8 mouse cellular contexts compared by ENCODE assay signal in the genomic region with DNA sequence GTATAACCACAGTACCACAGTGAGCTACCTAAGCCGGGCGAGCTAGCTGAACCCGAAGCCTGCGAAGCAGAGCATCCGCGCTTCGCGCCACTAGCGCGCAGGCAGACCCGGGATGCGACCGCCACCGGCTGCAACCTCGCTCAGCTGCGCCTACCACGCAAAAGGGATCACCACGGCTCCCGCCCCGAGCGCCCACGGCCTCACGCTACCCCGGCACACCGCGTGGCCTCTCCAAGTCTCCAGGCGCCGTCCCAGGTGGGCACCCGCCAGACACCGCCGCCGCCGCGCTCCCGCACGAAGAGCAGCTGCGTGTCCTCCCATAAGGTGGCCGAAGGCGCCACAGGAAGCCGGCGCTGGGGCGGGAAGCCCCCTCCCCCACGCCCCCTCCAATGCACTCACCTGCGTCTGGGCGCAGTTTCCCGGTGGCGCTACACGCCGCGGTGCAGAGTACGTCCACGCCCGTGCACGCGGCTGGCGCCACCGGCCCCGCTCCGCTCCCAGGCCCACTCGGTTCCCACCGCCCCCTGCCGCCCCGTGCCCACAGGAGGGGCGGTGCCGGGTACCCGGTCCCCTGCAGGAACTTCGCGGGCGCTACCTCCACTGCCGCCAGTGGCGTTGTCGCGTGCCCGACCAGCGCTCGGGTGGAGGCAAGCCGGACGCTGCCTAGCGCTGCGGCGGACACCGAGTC. TPM values are rescaled to one million over a fixed set of nuclear protein-coding genes. Genes with fewer than 3 reads are reported as not detected.
DNase-seq lines count a peak whose midpoint lies in the region; ATAC-seq and TF ChIP-seq lines count a peak whose summit lies in the region.

No protein-coding gene starts in this region.

- no peak for TF ChIP-seq EP300 in ES-Bruce4 (IDR thresholded peaks at IDR 0.05; ENCODE audit: insufficient read depth, low read depth, low read length)
- TF ChIP-seq EP300 in stomach, postnatal 0 days (optimal IDR thresholded peaks at IDR 0.05) = no peak

- peak overlapping the region; percentile 59 for H3K4me2 ChIP-seq in hindbrain, embryonic 16.5 days (ENCODE audit: low read length)
- H3K4me2 ChIP-seq in liver, embryonic 15.5 days = peak overlapping the region; percentile 66
- peak overlapping the region; percentile 88 for H3K4me2 ChIP-seq in stomach, postnatal 0 days (replicated peaks; ENCODE audit: low read depth)

- H3K9me3 ChIP-seq in ES-Bruce4 (replicated peaks; ENCODE audit: control insufficient read depth, insufficient read depth, low read length, poor library complexity, severe bottlenecking) = no peaks in the 10 kb centered on the region
- no peaks in the 10 kb centered on the region for H3K9me3 ChIP-seq in hindbrain, embryonic 16.5 days (ENCODE audit: control insufficient read depth, low read length)
- H3K9me3 ChIP-seq in liver, embryonic 15.5 days (replicated peaks) = no peaks in the 10 kb centered on the region
- no peaks in the 10 kb centered on the region for H3K9me3 ChIP-seq in stomach, postnatal 0 days (ENCODE audit: control insufficient read depth, low read length)

- H3K4me3 ChIP-seq in gastrocnemius, adult 2 months = peak overlapping the region; percentile 69
- peak overlapping the region; percentile 82 for H3K4me3 ChIP-seq in ES-Bruce4 (ENCODE audit: low read depth, low read length)
- peak overlapping the region; percentile 87 for H3K4me3 ChIP-seq in hindbrain, embryonic 16.5 days (ENCODE audit: low read length)
- H3K4me3 ChIP-seq in liver, embryonic 15.5 days (replicated peaks) = peak overlapping the region; percentile 36
- peak overlapping the region; percentile 47 for H3K4me3 ChIP-seq in stomach, postnatal 0 days (ENCODE audit: low read depth, low read length)

- H3K4me1 ChIP-seq in ES-Bruce4 (ENCODE audit: control insufficient read depth, insufficient read depth, low read length) = no peaks in the 10 kb centered on the region
- peaks cover 17% of the 10 kb centered on the region for H3K4me1 ChIP-seq in hindbrain, embryonic 16.5 days (ENCODE audit: control insufficient read depth, insufficient read depth, low read depth, low read length)
- H3K4me1 ChIP-seq in liver, embryonic 15.5 days (replicated peaks) = peaks cover 11% of the 10 kb centered on the region
- 0 out of 2 replicates have a peak, but pooled peaks cover 5% of the 10 kb centered on the region for H3K4me1 ChIP-seq in stomach, postnatal 0 days (replicated peaks; ENCODE audit: control insufficient read depth, insufficient read depth)

- peak overlapping the region; percentile 91 for H3K9ac ChIP-seq in ES-Bruce4 (ENCODE audit: low read depth, poor library complexity, severe bottlenecking)
- H3K9ac ChIP-seq in hindbrain, embryonic 16.5 days (ENCODE audit: low read depth, low read length) = peak overlapping the region; percentile 88
- no peak overlapping the region for H3K9ac ChIP-seq in liver, embryonic 15.5 days
- no peak overlapping the region for H3K9ac ChIP-seq in stomach, postnatal 0 days (ENCODE audit: low read length)

- H3K27ac ChIP-seq in gastrocnemius, adult 2 months = no peak overlapping the region
- no peak overlapping the region for H3K27ac ChIP-seq in ES-Bruce4 (ENCODE audit: insufficient read depth, low read length)
- H3K27ac ChIP-seq in hindbrain, embryonic 16.5 days (ENCODE audit: low read depth, low read length) = peak overlapping the region; percentile 89
- H3K27ac ChIP-seq in liver, embryonic 15.5 days (replicated peaks) = no peak overlapping the region
- H3K27ac ChIP-seq in stomach, postnatal 0 days (replicated peaks) = no peak overlapping the region

- no peaks in the 10 kb centered on the region for H3K36me3 ChIP-seq in ES-Bruce4 (ENCODE audit: control insufficient read depth, insufficient read depth, low read length, poor library complexity, severe bottlenecking)
- H3K36me3 ChIP-seq in hindbrain, embryonic 16.5 days (ENCODE audit: control insufficient read depth, insufficient read depth, low read length) = no peaks in the 10 kb centered on the region
- no peaks in the 10 kb centered on the region for H3K36me3 ChIP-seq in liver, embryonic 15.5 days (replicated peaks)
- no peaks in the 10 kb centered on the region for H3K36me3 ChIP-seq in stomach, postnatal 0 days (ENCODE audit: control insufficient read depth, insufficient read depth, low read length)

- under 1% methylated on average over 62 of the region's 82 CpGs for WGBS in hindbrain, embryonic 16.5 days
- 2% methylated on average over 76 of the region's 82 CpGs for WGBS in liver, embryonic 15.5 days (ENCODE audit: insufficient replicate concordance)
- WGBS in stomach, postnatal 0 days = 2% methylated on average over 80 of the region's 82 CpGs

- TF ChIP-seq CTCF in gastrocnemius, adult 2 months (IDR thresholded peaks at IDR 0.05) = no peak
- TF ChIP-seq CTCF in ES-Bruce4 (IDR thresholded peaks at IDR 0.05; ENCODE audit: low read depth, low read length) = no peak
- TF ChIP-seq CTCF in stomach, postnatal 0 days (IDR thresholded peaks at IDR 0.05; ENCODE audit: low read depth) = no peak

- no peak for DNase-seq in gastrocnemius, adult 2 months
- DNase-seq in gastrocnemius, adult 18-20 months (ENCODE audit: low spot score) = no peak
- peak; percentile 30 for DNase-seq in embryo, embryonic 10.5 days (ENCODE audit: low spot score)
- DNase-seq in stomach, postnatal 0 days (ENCODE audit: low spot score) = no peak
- DNase-seq in spleen, postnatal 14 days (ENCODE audit: low spot score in 2 of 2) = no peak

- ATAC-seq in hindbrain, embryonic 16.5 days = peak; percentile 55
- no peak; the same call in 1 of the 2 replicates for ATAC-seq in liver, embryonic 15.5 days (ENCODE audit: insufficient read depth)
- peak; percentile 25; the same call in 1 of the 2 replicates for ATAC-seq in stomach, postnatal 0 days (ENCODE audit: low FRiP score, low TSS enrichment)

- TF ChIP-seq POLR2A in ES-Bruce4 (IDR thresholded peaks at IDR 0.05; ENCODE audit: insufficient read depth, low read length) = no peak

- H3K27me3 ChIP-seq in ES-Bruce4 (ENCODE audit: control insufficient read depth, insufficient read depth, low read length, poor library complexity, severe bottlenecking) = no peaks in the 10 kb centered on the region
- H3K27me3 ChIP-seq in hindbrain, embryonic 16.5 days (replicated peaks; ENCODE audit: control insufficient read depth, insufficient read depth, low read length) = no peaks in the 10 kb centered on the region
- peaks cover 74% of the 10 kb centered on the region for H3K27me3 ChIP-seq in liver, embryonic 15.5 days
- H3K27me3 ChIP-seq in stomach, postnatal 0 days (ENCODE audit: control insufficient read depth, insufficient read depth, low read length) = peaks cover 18% of the 10 kb centered on the region; the same call in 1 of the 2 replicates

- intact Hi-C loops in gastrocnemius, adult 2 months (cut with DNase I) = no loop called here

RNA-seq across cellular contexts. Expression of gene Elavl2, which starts 29.3 kb away (rescaled TPM):
- total RNA-seq in gastrocnemius, adult 2 months (2021) = under 1 TPM; 0.06 to 0.48 TPM
- total RNA-seq in gastrocnemius, adult 18-20 months (2021) = not detected
- polyA plus RNA-seq in ES-Bruce4 (2011; ENCODE audit: insufficient read depth, insufficient read length, low read depth, missing spikeins) = 35.7 and 46.2 TPM in 2 replicates
- 148 and 151 TPM in 2 replicates for polyA plus RNA-seq in hindbrain, embryonic 16.5 days (2015; fragmentation: Nextera tagmentation; extraction: Ambion mirVana)
- 0.20 and 0.22 TPM in 2 replicates for polyA plus RNA-seq in liver, embryonic 15.5 days (2015; fragmentation: Nextera tagmentation; extraction: Ambion mirVana)
- 1.5 and 1.9 TPM in 2 replicates for polyA plus RNA-seq in stomach, postnatal 0 days (2015; fragmentation: Nextera tagmentation; extraction: Ambion mirVana)

Comparison
In these comparisons a context has a peak if more than half of its experiments do, and no peak if none do; other contexts are left out.
1. H3K4me3 ChIP-seq: peak in every context shown above with its lines; median percentile 87 in hindbrain, embryonic 16.5 days; 82 in ES-Bruce4; 69 in gastrocnemius, adult 2 months; 47 in stomach, postnatal 0 days; 36 in liver, embryonic 15.5 days.
2. H3K9ac ChIP-seq: peak in ES-Bruce4 (single experiment) and hindbrain, embryonic 16.5 days (single experiment); none in liver, embryonic 15.5 days (single experiment) and stomach, postnatal 0 days (single experiment).
3. RNA of gene Elavl2, which starts 29.3 kb away (polyA plus RNA-seq): 148 to 151 TPM in hindbrain, embryonic 16.5 days and 35.7 to 46.2 TPM in ES-Bruce4; 1.5 to 1.9 TPM in stomach, postnatal 0 days and 0.20 to 0.22 TPM in liver, embryonic 15.5 days; every median in the first group is over 10 times any median in the second.
4. Peak in every context shown above with its lines, with median percentiles within 50 percentile points of each other: H3K4me2 ChIP-seq.